Comparison of ENCODE assay signal across 9 mouse cellular contexts in genomic region chr14:26376652-26377051, GRCm38 (mm10).
DNase-seq lines count a peak whose midpoint lies in the region; ATAC-seq and TF ChIP-seq lines count a peak whose summit lies in the region.
"Had no signal": no experiment of that assay in that cellular context is flagged by ENCODE, and none has a peak within 500 bp of the region (broad histone marks: within the 10 kb centered on the region; RNA-seq: fewer than 3 reads in every experiment).

No protein-coding gene starts in this region.

- no peak for TF ChIP-seq POLR2A in brain, embryonic 14.5 days (IDR thresholded peaks at IDR 0.05; ENCODE audit: borderline replicate concordance, extremely low read depth, insufficient read depth, insufficient read length, poor library complexity, severe bottlenecking)
- no peak for TF ChIP-seq POLR2A in spleen, adult 2 months (IDR thresholded peaks at IDR 0.05; ENCODE audit: low read depth, low read length)

- DNase-seq in CD4-positive, CD25-positive, alpha-beta regulatory T cell, adult 2 months (ENCODE audit: low read depth, low spot score), result peak; percentile 70
- DNase-seq in CD8-positive naive resting alpha-beta T cell, adult 2 months (ENCODE audit: low read depth in 2 of 2, low spot score in 2 of 2), result peak; percentile 12 to 38
- DNase-seq in brain, embryonic 14.5 days (ENCODE audit: low read depth), result peak; percentile 75
- DNase-seq in frontal cortex, postnatal 25 days (ENCODE audit: low spot score in 2 of 2), result peak; percentile 46 to 53
- peak; percentile 31 to 75 for DNase-seq in layer of hippocampus, adult 2 months (ENCODE audit: low spot score in 2 of 2)
- peak; percentile 83 for DNase-seq in lung, postnatal 36 days
- peak; percentile 7 to 46 for DNase-seq in spleen, adult 2 months (ENCODE audit: low read depth in 1 of 2, low spot score in 2 of 2)

- H3K4me3 ChIP-seq in layer of hippocampus, adult 2 months, result no peak overlapping the region
- H3K4me3 ChIP-seq in spleen, adult 2 months (ENCODE audit: extremely low read depth, insufficient read depth, insufficient read length), result no peak overlapping the region
- H3K4me3 ChIP-seq: limb, embryonic 13.5 days had no signal

- no peak for ATAC-seq in CD4-positive, CD25-positive, alpha-beta regulatory T cell, adult 4 months

- no peaks in the 10 kb centered on the region for H3K36me3 ChIP-seq in spleen, adult 2 months (ENCODE audit: control insufficient read depth, insufficient read depth, low read length)
- H3K36me3 ChIP-seq: limb, embryonic 13.5 days had no signal

- no peak overlapping the region for H3K27ac ChIP-seq in layer of hippocampus, adult 2 months
- no peak overlapping the region for H3K27ac ChIP-seq in spleen, adult 2 months (ENCODE audit: insufficient read depth, low read length)
- H3K27ac ChIP-seq: limb, embryonic 13.5 days had no signal

- no peaks in the 10 kb centered on the region for H3K4me1 ChIP-seq in spleen, adult 2 months (ENCODE audit: control insufficient read depth, insufficient read depth, insufficient read length)
- H3K4me1 ChIP-seq: limb, embryonic 13.5 days had no signal

- 5% methylated on average over 2 of the region's 2 CpGs for WGBS in spleen, adult 2 months

- no peaks in the 10 kb centered on the region for H3K27me3 ChIP-seq in spleen, adult 2 months (ENCODE audit: control insufficient read depth, insufficient read depth, low read length)
- H3K27me3 ChIP-seq: limb, embryonic 13.5 days had no signal

- TF ChIP-seq CTCF in brain, embryonic 14.5 days (IDR thresholded peaks at IDR 0.05; ENCODE audit: borderline replicate concordance, extremely low read depth, insufficient read depth, insufficient read length), result peak; percentile 78; the same call in 1 of the 2 replicates
- peak; percentile 90 for TF ChIP-seq CTCF in layer of hippocampus, adult 2 months (conservative IDR thresholded peaks at IDR 0.05)
- peak; percentile 52; the same call in 1 of the 2 replicates for TF ChIP-seq CTCF in spleen, adult 2 months (IDR thresholded peaks at IDR 0.05; ENCODE audit: extremely low read depth, insufficient read depth, insufficient read length, insufficient replicate concordance)

Comparison
In these comparisons a context has a peak if more than half of its experiments do, and no peak if none do; other contexts are left out.
1. DNase-seq: peak in every context shown above with its lines; median percentile 83 in lung, postnatal 36 days; 75 in brain, embryonic 14.5 days; 70 in CD4-positive, CD25-positive, alpha-beta regulatory T cell, adult 2 months; 53 in layer of hippocampus, adult 2 months; 50 in frontal cortex, postnatal 25 days; 26 in spleen, adult 2 months; 25 in CD8-positive naive resting alpha-beta T cell, adult 2 months.